Mouse (Mus musculus): ENCODE measurements around the gene Meltf.

GRCm38 (mm10) chr16:31867736-31868135, 10.9 kb upstream of the Meltf start:
- TF ChIP-seq EP300 (IDR thresholded peaks at IDR 0.05; ENCODE audit: low read depth) (no peak), CTCF (IDR thresholded peaks at IDR 0.05; ENCODE audit: low read depth) (no peak)
